Mouse (Mus musculus): ENCODE data around the gene Uba1. TPM values are rescaled to one million over a fixed set of nuclear protein-coding genes. Genes with fewer than 3 reads are reported as not detected.

The Uba1 gene
- 132 and 255 TPM in 2 replicates for polyA plus RNA-seq (2012; rRNA removed)

DNA sequence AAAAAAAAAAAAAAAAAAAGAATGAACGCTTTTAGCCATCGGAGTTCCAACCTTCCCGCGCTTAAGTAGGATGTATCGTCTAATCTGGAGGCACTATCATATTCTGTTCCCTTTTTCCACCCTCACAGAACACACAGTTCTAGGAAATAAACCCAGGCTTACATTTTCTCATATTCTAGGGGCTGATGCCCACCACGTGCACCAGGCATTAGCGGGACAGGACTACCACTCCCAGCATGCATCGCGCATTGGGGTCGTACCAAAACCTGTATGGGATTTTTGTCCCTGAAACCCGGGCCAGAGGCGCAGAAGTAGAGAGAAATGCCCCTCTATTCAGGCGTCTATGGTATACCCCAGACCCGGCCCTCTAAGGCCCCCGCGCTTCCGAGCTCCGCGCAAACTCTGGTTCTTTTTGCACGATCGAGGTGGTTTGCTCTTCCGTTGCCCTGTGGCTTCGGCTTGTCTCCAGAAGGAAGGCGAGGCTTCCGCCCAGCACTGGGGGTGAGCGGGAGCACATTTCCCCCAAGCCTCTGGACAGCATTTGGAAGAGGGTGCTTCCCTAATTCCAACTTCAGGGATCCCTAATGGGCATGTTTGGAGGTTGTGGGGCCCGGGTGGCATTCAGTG is at the start of gene Uba1:
Gene Uba1 (plus strand): TSS at position 301 of the 627 bp plus-strand sequence.
- no peaks in the 10 kb centered on the region for H3K4me1 ChIP-seq (ENCODE audit: control insufficient read depth, insufficient read depth, insufficient read length, low read length)
- peak within 1 kb of the TSS; percentile 81 for H3K4me3 ChIP-seq (ENCODE audit: low read depth, low read length)
- 15% methylated on average over 27 of the region's 27 CpGs for WGBS
- peak within 1 kb of the TSS; percentile 47; the same call in 1 of the 2 replicates for H3K27ac ChIP-seq (ENCODE audit: insufficient read depth, low read depth, low read length)
- no peaks in the 10 kb centered on the region for H3K27me3 ChIP-seq (ENCODE audit: control insufficient read depth, insufficient read depth, low read length)
- no peaks in the 10 kb centered on the region for H3K36me3 ChIP-seq (ENCODE audit: control insufficient read depth, insufficient read depth, low read length)
- no peak for TF ChIP-seq CTCF (IDR thresholded peaks at IDR 0.05; ENCODE audit: extremely low read depth, insufficient read length, insufficient replicate concordance, low read depth, low read length)
- TF ChIP-seq POLR2A (IDR thresholded peaks at IDR 0.05; ENCODE audit: low read depth, low read length) = no peak

DNA sequence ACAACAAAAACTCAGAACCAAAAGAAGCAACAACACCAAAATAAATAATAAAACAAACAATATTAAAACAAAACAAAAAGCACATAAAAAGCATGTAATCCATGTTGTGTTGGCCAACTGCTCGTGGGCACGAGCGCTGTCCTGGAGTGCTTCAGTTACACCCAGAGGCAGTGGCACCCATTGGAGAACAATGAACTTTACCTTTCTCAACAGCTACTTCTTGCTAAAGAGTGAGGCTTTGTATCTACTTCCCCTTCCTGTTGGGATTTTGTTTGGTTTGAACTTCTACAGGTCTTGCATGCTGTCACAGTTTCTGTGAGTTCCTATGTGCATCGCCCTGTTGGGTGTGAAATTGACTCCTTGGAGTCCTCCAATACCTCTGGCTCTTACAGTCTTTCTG is 49.6 kb upstream of the Uba1 start:
- no peaks in the 10 kb centered on the region for H3K36me3 ChIP-seq (ENCODE audit: control insufficient read depth, insufficient read depth, low read length)
- 85% methylated on average over 4 of the region's 4 CpGs for WGBS
- H3K27me3 ChIP-seq (ENCODE audit: control insufficient read depth, insufficient read depth, low read length) = no peaks in the 10 kb centered on the region
- H3K4me3 ChIP-seq (ENCODE audit: low read depth, low read length) = no peak overlapping the region
- TF ChIP-seq POLR2A (IDR thresholded peaks at IDR 0.05; ENCODE audit: low read depth, low read length) (no peak), CTCF (IDR thresholded peaks at IDR 0.05; ENCODE audit: extremely low read depth, insufficient read length, insufficient replicate concordance, low read depth, low read length) (no peak)
- no peaks in the 10 kb centered on the region for H3K4me1 ChIP-seq (ENCODE audit: control insufficient read depth, insufficient read depth, insufficient read length, low read length)
- H3K27ac ChIP-seq (ENCODE audit: insufficient read depth, low read depth, low read length) = no peak overlapping the region

DNA sequence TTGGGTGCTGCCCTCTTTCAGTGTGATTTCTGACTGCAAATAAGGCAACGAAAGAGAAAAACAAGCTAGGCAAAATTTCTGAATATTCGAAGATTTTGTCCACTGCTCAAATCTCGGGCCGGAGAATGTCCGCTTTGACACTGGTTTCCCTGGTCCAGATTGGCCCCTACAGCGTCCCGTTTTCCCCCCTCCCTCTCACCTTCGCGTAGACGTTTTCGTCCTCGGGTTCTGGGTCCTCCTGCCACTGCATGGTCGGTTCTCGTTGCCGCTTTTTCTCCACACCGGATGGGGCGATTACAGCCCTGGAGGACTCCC is 41.3 kb upstream of the Uba1 start:
- WGBS = 15% methylated on average over 17 of the region's 17 CpGs
- Histone ChIP-seq H3K4me3 (ENCODE audit: low read depth, low read length) (peak overlapping the region; percentile 87), H3K36me3 (ENCODE audit: control insufficient read depth, insufficient read depth, low read length) (peaks cover 7% of the 10 kb centered on the region; the same call in 1 of the 2 replicates), H3K4me1 (ENCODE audit: control insufficient read depth, insufficient read depth, insufficient read length, low read length) (peaks cover 2% of the 10 kb centered on the region; the same call in 1 of the 2 replicates), H3K27ac (ENCODE audit: insufficient read depth, low read depth, low read length) (peak overlapping the region; percentile 95), H3K27me3 (ENCODE audit: control insufficient read depth, insufficient read depth, low read length) (no peaks in the 10 kb centered on the region)
- TF ChIP-seq POLR2A (IDR thresholded peaks at IDR 0.05; ENCODE audit: low read depth, low read length) (no peak), CTCF (IDR thresholded peaks at IDR 0.05; ENCODE audit: extremely low read depth, insufficient read length, insufficient replicate concordance, low read depth, low read length) (no peak)

DNA sequence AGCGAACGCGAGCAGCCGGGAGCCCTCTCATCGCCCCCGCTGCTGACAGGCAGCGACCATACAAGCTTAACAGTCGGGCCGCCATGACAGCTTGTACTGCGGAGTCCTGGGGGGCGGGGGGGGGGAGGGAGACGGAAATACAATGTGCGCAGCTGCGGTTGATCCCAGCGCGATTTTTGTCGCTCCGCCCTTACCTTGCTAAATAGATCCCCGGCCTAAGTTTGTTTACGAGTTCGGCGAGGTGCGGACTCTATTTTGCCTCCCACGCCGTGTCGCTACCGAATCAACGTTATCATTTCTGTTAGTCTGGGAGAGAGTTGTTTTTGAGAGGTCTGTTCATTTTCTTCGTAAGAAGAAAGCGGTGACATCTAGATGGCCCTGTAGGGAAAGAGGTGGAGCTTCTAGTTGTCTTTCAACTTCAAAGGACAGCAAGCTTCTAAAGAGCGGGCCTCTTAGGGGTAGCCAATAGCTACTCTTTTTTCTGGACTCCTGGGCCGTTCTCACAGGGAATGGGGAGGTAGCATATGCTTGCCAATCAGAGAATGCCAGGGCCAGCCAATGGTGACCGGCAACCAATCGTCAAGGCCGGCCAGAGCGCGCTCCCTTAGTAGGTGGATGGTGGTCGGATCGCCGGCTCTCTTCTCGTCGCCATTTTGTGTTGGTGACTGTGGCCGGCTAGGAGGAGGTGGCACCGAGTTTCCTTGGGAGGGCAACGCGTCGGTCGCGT is 40.8 kb upstream of the Uba1 start, which contains the start of the genes Rbm10 and Ndufb11:
Gene Rbm10 (plus strand): TSS at position 328 of the 727 bp plus-strand sequence.
Gene Ndufb11 (minus strand): TSS at position 444 of the 727 bp plus-strand sequence.
- Histone ChIP-seq H3K4me3 (ENCODE audit: low read depth, low read length) (peak within 1 kb of the TSS; percentile 87), H3K27me3 (ENCODE audit: control insufficient read depth, insufficient read depth, low read length) (no peaks in the 10 kb centered on the region), H3K36me3 (ENCODE audit: control insufficient read depth, insufficient read depth, low read length) (peaks cover 7% of the 10 kb centered on the region; the same call in 1 of the 2 replicates), H3K4me1 (ENCODE audit: control insufficient read depth, insufficient read depth, insufficient read length, low read length) (peaks cover 2% of the 10 kb centered on the region; the same call in 1 of the 2 replicates), H3K27ac (ENCODE audit: insufficient read depth, low read depth, low read length) (peak within 1 kb of the TSS; percentile 95)
- no peak for TF ChIP-seq CTCF (IDR thresholded peaks at IDR 0.05; ENCODE audit: extremely low read depth, insufficient read length, insufficient replicate concordance, low read depth, low read length)
- peak; percentile 51; the same call in 1 of the 2 replicates for TF ChIP-seq POLR2A (IDR thresholded peaks at IDR 0.05; ENCODE audit: low read depth, low read length)
- 11% methylated on average over 49 of the region's 49 CpGs for WGBS

DNA sequence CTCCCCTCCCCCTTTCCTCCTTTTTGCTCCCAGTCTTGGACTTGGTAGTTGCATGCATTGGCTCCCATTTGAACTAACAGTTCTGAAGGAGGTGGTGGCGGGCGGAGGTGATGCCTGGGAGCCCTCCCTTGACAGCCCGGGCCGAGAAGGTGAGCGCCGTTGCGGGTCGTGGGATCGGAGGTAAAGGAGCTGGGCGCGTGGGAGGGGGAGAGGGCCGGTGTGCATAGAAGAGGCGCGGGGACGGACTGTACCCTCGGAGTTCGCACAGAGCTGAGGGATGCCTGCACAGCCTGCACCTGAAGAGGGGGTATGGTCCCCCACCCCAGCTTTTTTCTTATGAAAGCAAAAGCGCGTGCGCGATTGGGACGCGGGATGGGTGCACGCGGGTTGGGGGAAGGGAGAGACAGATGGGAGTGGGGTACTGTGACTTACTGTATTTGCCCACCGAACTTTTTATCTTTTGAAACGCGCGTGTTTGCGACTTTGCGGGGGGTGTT is 40.2 kb upstream of the Uba1 start:
- Histone ChIP-seq H3K27me3 (ENCODE audit: control insufficient read depth, insufficient read depth, low read length) (no peaks in the 10 kb centered on the region), H3K27ac (ENCODE audit: insufficient read depth, low read depth, low read length) (peak overlapping the region; percentile 95), H3K4me1 (ENCODE audit: control insufficient read depth, insufficient read depth, insufficient read length, low read length) (peaks cover 2% of the 10 kb centered on the region; the same call in 1 of the 2 replicates), H3K4me3 (ENCODE audit: low read depth, low read length) (peak overlapping the region; percentile 87), H3K36me3 (ENCODE audit: control insufficient read depth, insufficient read depth, low read length) (peaks cover 9% of the 10 kb centered on the region; the same call in 1 of the 2 replicates)
- TF ChIP-seq CTCF (IDR thresholded peaks at IDR 0.05; ENCODE audit: extremely low read depth, insufficient read length, insufficient replicate concordance, low read depth, low read length) (no peak), POLR2A (IDR thresholded peaks at IDR 0.05; ENCODE audit: low read depth, low read length) (no peak)
- WGBS = 12% methylated on average over 31 of the region's 31 CpGs

DNA sequence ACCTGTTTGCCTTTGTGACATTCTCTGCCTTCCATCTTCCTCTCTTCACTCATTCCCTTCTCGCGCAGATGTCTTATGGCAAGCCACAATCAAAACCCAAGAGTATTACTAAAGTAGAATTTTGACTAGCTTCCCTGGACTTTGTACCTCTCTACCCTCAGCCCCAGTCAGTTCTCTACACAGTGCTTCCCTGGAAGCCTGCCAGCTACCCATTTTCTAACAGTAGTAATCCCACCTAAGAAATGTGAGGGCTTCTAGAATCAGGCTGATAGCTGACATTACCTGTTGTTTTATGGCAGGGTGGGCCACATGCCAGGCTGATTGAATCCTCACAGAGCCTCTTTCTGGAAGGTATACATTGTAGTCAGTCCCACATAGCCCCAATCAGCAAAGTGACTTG is 20.0 kb upstream of the Uba1 start:
- Histone ChIP-seq H3K4me1 (ENCODE audit: control insufficient read depth, insufficient read depth, insufficient read length, low read length) (no peaks in the 10 kb centered on the region), H3K27ac (ENCODE audit: insufficient read depth, low read depth, low read length) (no peak overlapping the region), H3K27me3 (ENCODE audit: control insufficient read depth, insufficient read depth, low read length) (no peaks in the 10 kb centered on the region), H3K36me3 (ENCODE audit: control insufficient read depth, insufficient read depth, low read length) (peaks cover 39% of the 10 kb centered on the region), H3K4me3 (ENCODE audit: low read depth, low read length) (no peak overlapping the region)
- no peak for TF ChIP-seq POLR2A (IDR thresholded peaks at IDR 0.05; ENCODE audit: low read depth, low read length)
- no peak for TF ChIP-seq CTCF (IDR thresholded peaks at IDR 0.05; ENCODE audit: extremely low read depth, insufficient read length, insufficient replicate concordance, low read depth, low read length)
- 77% methylated on average over 2 of the region's 2 CpGs for WGBS

DNA sequence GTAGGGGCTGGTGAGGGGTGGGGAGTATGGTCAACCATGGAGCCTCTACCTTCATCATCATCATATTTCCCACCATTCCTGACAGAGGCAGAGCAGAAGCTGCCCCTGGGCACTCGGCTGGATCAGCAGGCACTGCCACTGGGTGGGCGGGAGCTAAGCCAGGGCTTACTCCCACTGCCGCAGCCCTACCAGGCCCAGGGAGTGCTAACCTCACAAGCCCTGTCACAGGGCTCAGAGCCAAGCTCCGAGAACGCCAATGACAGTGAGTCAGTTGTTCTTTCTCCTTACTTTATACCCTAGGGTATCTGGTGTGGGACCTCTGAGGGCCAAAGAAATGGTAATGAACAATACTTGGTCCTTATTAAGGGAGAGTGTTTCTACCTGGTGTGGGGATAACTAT is 13.3 kb upstream of the Uba1 start:
- TF ChIP-seq POLR2A (IDR thresholded peaks at IDR 0.05; ENCODE audit: low read depth, low read length) (no peak), CTCF (IDR thresholded peaks at IDR 0.05; ENCODE audit: extremely low read depth, insufficient read length, insufficient replicate concordance, low read depth, low read length) (no peak)
- Histone ChIP-seq H3K4me1 (ENCODE audit: control insufficient read depth, insufficient read depth, insufficient read length, low read length) (no peaks in the 10 kb centered on the region), H3K27ac (ENCODE audit: insufficient read depth, low read depth, low read length) (no peak overlapping the region), H3K4me3 (ENCODE audit: low read depth, low read length) (no peak overlapping the region), H3K27me3 (ENCODE audit: control insufficient read depth, insufficient read depth, low read length) (no peaks in the 10 kb centered on the region), H3K36me3 (ENCODE audit: control insufficient read depth, insufficient read depth, low read length) (peaks cover 48% of the 10 kb centered on the region)
- WGBS = 79% methylated on average over 5 of the region's 5 CpGs

All from small intestine, adult 2 months (tissue).